Mouse (Mus musculus) heart, embryonic 15.5 days (tissue): Measurements from ENCODE around the gene Eif4enif1. TPM values are rescaled to one million over a fixed set of nuclear protein-coding genes. Genes with fewer than 3 reads are reported as not detected.

Experiments
- ATAC-seq: fragments of 200-750 bp; cut with Nextera tagmentation; replicated peaks from 2 replicates; pipeline ENCODE4 v1.8.0; 2017; ENCODE audit warnings: low read depth, moderate TSS enrichment; ENCODE audit not compliant: insufficient number of reproducible peaks, insufficient read depth, low FRiP score
- H3K27ac ChIP-seq: fragments of 300-500 bp; sonication (generic); 2 replicates; pipeline ENCODE4 v1.5.1; 2015; ENCODE audit warnings: mild to moderate bottlenecking, inconsistent platforms
- H3K27me3 ChIP-seq: fragments of 300-500 bp; sonication (generic); 2 replicates; pipeline ENCODE4 v1.6.1; 2015; ENCODE audit warnings: inconsistent platforms
- H3K36me3 ChIP-seq: fragments of 300-500 bp; sonication (generic); 2 replicates; pipeline ENCODE4 v1.6.1; 2015; ENCODE audit warnings: mild to moderate bottlenecking, inconsistent platforms
- H3K4me1 ChIP-seq: fragments of 300-500 bp; sonication (generic); replicated peaks from 2 replicates; pipeline ENCODE4 v1.6.1; 2015; ENCODE audit warnings: inconsistent platforms
- H3K4me2 ChIP-seq: fragments of 300-500 bp; sonication (generic); 2 replicates; pipeline ENCODE4 v1.6.1; 2015; ENCODE audit warnings: inconsistent platforms, mild to moderate bottlenecking, moderate library complexity
- H3K4me3 ChIP-seq: fragments of 300-500 bp; sonication (generic); 2 replicates; pipeline ENCODE4 v1.5.1; 2015; ENCODE audit warnings: mild to moderate bottlenecking, inconsistent platforms
- H3K9ac ChIP-seq: fragments of 300-500 bp; sonication (generic); 2 replicates; pipeline ENCODE4 v1.6.1; 2015; ENCODE audit warnings: mild to moderate bottlenecking, inconsistent platforms
- H3K9me3 ChIP-seq: fragments of 300-500 bp; sonication (generic); replicated peaks from 2 replicates; pipeline ENCODE4 v1.6.1; 2016; ENCODE audit warnings: inconsistent platforms
- WGBS: fragments of 180-500 bp; shearing (Covaris S2); methylation state at CpG from one replicate; pipeline ENCODE4 v1.1.7; 2015; ENCODE audit warnings: mixed read lengths; 5-methylcytosine and 5-hydroxymethylcytosine counted together
- polyA plus RNA-seq: library from polyadenylated mRNA; unstranded; fragments of >200 nt; fragmentation: Nextera tagmentation; extraction: Ambion mirVana; gene quantifications from 2 replicates; pipeline ENCODE4 v1.2.1, GENCODE M21; 2015

Gene Eif4enif1
- polyA plus RNA-seq, 1 experiment from 2014 or later: 29.4 TPM

GRCm38 (mm10) chr11:3232248-3232647, 30.1 kb downstream of the Eif4enif1 start:
- Histone ChIP-seq H3K27ac (no peak overlapping the region), H3K4me1 (no peaks in the 10 kb centered on the region), H3K36me3 (peaks cover 73% of the 10 kb centered on the region), H3K9me3 (no peaks in the 10 kb centered on the region), H3K27me3 (no peaks in the 10 kb centered on the region), H3K4me3 (no peak overlapping the region), H3K4me2 (no peak overlapping the region), H3K9ac (no peak overlapping the region)
- WGBS: 89% methylated on average over 3 of the region's 3 CpGs
- ATAC-seq: no peak

DNA sequence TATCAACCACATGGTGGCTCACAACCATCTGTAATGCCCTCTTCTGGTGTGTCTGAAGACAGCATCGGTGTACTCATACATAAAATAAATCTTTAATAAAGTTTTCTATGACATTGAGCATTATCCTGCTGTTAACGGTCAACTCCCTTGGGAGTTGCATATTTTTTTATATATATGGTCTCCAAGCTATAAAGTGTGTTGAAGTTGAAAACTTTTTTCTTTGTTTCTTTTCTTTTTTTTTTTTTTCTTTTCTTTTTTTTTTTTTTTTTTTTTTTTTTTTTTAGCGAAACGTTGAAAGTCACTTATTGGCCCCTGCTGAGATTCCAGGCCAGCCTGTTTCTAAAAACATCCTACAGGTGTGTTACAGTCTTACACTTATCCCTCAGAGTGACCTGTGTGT, 31.5 kb downstream of the Eif4enif1 start:
- H3K4me2 ChIP-seq: no peak overlapping the region
- no peaks in the 10 kb centered on the region for H3K9me3 ChIP-seq
- no peaks in the 10 kb centered on the region for H3K4me1 ChIP-seq
- 89% methylated on average over 4 of the region's 4 CpGs for WGBS
- H3K27me3 ChIP-seq: no peaks in the 10 kb centered on the region
- H3K36me3 ChIP-seq: peaks cover 78% of the 10 kb centered on the region
- H3K4me3 ChIP-seq: no peak overlapping the region
- no peak overlapping the region for H3K9ac ChIP-seq
- no peak for ATAC-seq
- no peak overlapping the region for H3K27ac ChIP-seq

DNA sequence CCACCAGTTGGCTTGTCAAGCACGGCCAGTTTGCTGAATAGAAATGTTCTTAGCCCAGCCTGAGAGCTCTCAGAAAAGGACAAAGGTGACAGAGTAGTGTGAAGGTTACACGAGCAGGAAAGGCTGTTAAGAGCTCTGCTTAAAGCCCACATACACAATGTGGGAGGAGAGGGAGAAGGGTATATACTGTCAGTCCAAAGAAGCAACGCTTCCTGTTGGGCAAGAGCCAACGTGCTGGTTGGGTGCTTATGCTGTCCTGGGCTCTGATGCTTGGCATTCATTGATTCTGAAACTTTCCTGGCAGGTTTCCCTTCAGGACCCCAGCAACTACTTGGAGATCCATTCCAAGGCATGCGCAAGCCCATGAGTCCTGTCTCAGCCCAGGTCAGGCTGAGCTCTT, 33.1 kb downstream of the Eif4enif1 start:
- no peak overlapping the region for H3K9ac ChIP-seq
- no peak overlapping the region for H3K27ac ChIP-seq
- H3K36me3 ChIP-seq: peaks cover 78% of the 10 kb centered on the region
- no peaks in the 10 kb centered on the region for H3K27me3 ChIP-seq
- no peak overlapping the region for H3K4me2 ChIP-seq
- 85% methylated on average over 5 of the region's 5 CpGs for WGBS
- H3K4me3 ChIP-seq: no peak overlapping the region
- H3K9me3 ChIP-seq: no peaks in the 10 kb centered on the region
- H3K4me1 ChIP-seq: no peaks in the 10 kb centered on the region
- ATAC-seq: no peak

DNA sequence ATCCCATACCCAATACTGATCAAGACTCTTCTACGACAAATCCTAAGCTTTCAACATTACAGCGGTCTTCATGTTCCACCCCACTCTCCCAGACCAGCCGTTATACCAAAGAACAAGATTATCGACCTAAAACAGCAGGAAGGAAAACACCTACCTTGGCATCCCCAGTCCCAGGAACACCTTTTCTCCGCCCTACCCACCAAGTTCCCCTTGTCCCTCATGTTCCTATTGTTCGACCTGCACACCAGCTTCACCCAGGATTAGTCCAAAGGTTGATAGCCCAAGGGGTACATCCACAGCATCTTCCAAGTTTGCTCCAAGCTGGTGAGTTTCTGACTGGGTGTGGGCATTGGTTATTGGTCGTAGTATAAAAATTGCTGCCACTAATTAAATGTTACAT, 40.2 kb downstream of the Eif4enif1 start:
- 92% methylated on average over 7 of the region's 7 CpGs for WGBS
- H3K4me3 ChIP-seq: no peak overlapping the region
- H3K9me3 ChIP-seq: no peaks in the 10 kb centered on the region
- ATAC-seq: no peak
- no peak overlapping the region for H3K4me2 ChIP-seq
- H3K9ac ChIP-seq: no peak overlapping the region
- H3K27ac ChIP-seq: no peak overlapping the region
- H3K36me3 ChIP-seq: peaks cover 92% of the 10 kb centered on the region
- H3K27me3 ChIP-seq: no peaks in the 10 kb centered on the region
- H3K4me1 ChIP-seq: no peaks in the 10 kb centered on the region

GRCm38 (mm10) chr11:3243771-3244170, 41.6 kb downstream of the Eif4enif1 start:
- H3K27me3 ChIP-seq: no peaks in the 10 kb centered on the region
- 0 out of 2 replicates have a peak, but pooled peaks cover 6% of the 10 kb centered on the region for H3K4me1 ChIP-seq
- H3K4me3 ChIP-seq: no peak overlapping the region
- no peak for ATAC-seq
- no peak overlapping the region for H3K4me2 ChIP-seq
- WGBS: 74% methylated on average over 4 of the region's 4 CpGs
- H3K36me3 ChIP-seq: peaks cover 92% of the 10 kb centered on the region
- H3K27ac ChIP-seq: no peak overlapping the region
- no peaks in the 10 kb centered on the region for H3K9me3 ChIP-seq
- H3K9ac ChIP-seq: no peak overlapping the region

- Histone ChIP-seq H3K4me1 (0 out of 2 replicates have a peak, but pooled peaks cover 6% of the 10 kb centered on the region), H3K4me3 (no peak overlapping the region), H3K36me3 (peaks cover 93% of the 10 kb centered on the region), H3K9ac (no peak overlapping the region), H3K27ac (no peak overlapping the region), H3K4me2 (no peak overlapping the region), H3K27me3 (no peaks in the 10 kb centered on the region), H3K9me3 (no peaks in the 10 kb centered on the region)
- ATAC-seq: no peak
- 56% methylated on average over 2 of the region's 2 CpGs for WGBS
These were observed 45.2 kb downstream of the Eif4enif1 start for GRCm38 (mm10) chr11:3247387-3247786.

DNA sequence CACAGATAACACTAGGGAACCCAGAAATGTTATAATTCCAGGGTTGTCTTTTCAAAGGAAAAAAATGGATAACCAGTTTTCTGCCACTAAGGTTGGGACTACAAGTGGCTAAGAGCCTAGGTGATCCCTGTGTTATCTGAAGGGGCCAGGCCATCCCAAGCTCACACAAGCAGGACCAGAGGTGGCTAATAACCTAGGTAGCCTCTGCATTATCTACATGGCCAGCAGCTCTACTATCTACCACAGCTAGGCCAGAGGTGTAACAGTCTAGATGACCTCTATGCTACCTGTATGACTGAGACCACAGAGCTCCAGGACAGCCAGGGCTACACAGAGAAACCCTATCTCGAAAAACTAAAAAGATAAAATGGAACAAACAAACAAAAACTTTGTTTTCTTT, 57.3 kb downstream of the Eif4enif1 start:
- Histone ChIP-seq H3K4me1 (peaks cover 4% of the 10 kb centered on the region; the same call in 1 of the 2 replicates), H3K4me2 (no peak overlapping the region), H3K9me3 (no peaks in the 10 kb centered on the region), H3K27me3 (no peaks in the 10 kb centered on the region), H3K4me3 (no peak overlapping the region), H3K27ac (no peak overlapping the region), H3K9ac (no peak overlapping the region), H3K36me3 (peaks cover 84% of the 10 kb centered on the region)
- no peak for ATAC-seq
- WGBS: 90% methylated on average over 1 of the region's 1 CpGs

- peak overlapping the region; percentile 99 for H3K4me3 ChIP-seq
- under 1% methylated on average over 26 of the region's 26 CpGs for WGBS
- peak overlapping the region; percentile 96 for H3K27ac ChIP-seq
- peaks cover 17% of the 10 kb centered on the region for H3K4me1 ChIP-seq
- peak overlapping the region; percentile 99 for H3K9ac ChIP-seq
- peak overlapping the region; percentile 64 for H3K4me2 ChIP-seq
- H3K27me3 ChIP-seq: no peaks in the 10 kb centered on the region
- H3K36me3 ChIP-seq: peaks cover 37% of the 10 kb centered on the region
- ATAC-seq: no peak
- H3K9me3 ChIP-seq: no peaks in the 10 kb centered on the region
These were observed 63.3 kb downstream of the Eif4enif1 start for GRCm38 (mm10) chr11:3265291-3266078.

DNA sequence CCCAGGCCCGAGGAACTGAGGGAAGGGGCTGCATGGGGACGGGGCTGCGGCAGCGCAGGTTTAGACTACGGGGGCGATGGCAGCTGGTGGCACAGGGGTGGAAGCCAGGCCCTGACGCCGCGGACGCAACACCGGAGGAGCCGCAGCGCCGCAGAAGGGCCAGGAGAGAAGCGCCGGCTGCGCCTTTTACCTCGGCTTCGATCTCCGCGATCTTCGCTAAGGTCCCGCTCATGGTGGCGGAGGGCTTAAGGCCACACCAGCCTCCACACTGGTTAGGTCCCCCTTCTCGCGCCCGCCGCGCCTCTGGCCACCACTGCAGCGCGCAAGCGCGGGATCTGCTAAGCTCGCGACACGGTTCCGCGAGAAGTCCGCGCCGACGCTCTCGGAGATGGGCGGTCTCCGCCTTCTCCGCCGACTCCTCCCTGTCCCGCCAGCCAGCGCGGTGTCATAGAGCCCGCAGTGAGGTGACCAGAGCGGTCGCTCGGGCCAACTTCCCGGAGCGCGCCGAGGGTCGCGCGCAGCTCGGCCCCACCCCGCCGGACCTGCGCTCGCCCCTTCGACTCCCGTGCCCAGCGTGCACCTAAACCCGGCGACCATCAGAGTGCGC, 64.0 kb downstream of the Eif4enif1 start, which contains the start of gene Drg1:
TSS of gene Drg1 (minus strand) at position 337 of the 607 bp plus-strand sequence.
- Histone ChIP-seq H3K9ac (peak within 1 kb of the TSS; percentile 99), H3K27ac (peak within 1 kb of the TSS; percentile 96), H3K4me2 (peak within 1 kb of the TSS; percentile 64), H3K36me3 (peaks cover 31% of the 10 kb centered on the region), H3K4me1 (peaks cover 17% of the 10 kb centered on the region), H3K9me3 (no peaks in the 10 kb centered on the region), H3K4me3 (peak within 1 kb of the TSS; percentile 99), H3K27me3 (no peaks in the 10 kb centered on the region)
- under 1% methylated on average over 69 of the region's 72 CpGs for WGBS
- peak; percentile 99 for ATAC-seq

- Histone ChIP-seq H3K36me3 (peaks cover 21% of the 10 kb centered on the region), H3K4me3 (peak overlapping the region; percentile 99), H3K27ac (peak overlapping the region; percentile 96), H3K9me3 (no peaks in the 10 kb centered on the region), H3K4me1 (peaks cover 17% of the 10 kb centered on the region), H3K27me3 (no peaks in the 10 kb centered on the region), H3K9ac (peak overlapping the region; percentile 67), H3K4me2 (peak overlapping the region; percentile 64)
- 48% methylated on average over 7 of the region's 7 CpGs for WGBS
- no peak for ATAC-seq
These were observed 64.9 kb downstream of the Eif4enif1 start for GRCm38 (mm10) chr11:3267133-3267532.

- ATAC-seq: no peak
- WGBS: 42% methylated on average over 4 of the region's 4 CpGs
- no peaks in the 10 kb centered on the region for H3K9me3 ChIP-seq
- H3K9ac ChIP-seq: no peak overlapping the region
- H3K4me2 ChIP-seq: no peak overlapping the region
- no peaks in the 10 kb centered on the region for H3K27me3 ChIP-seq
- no peak overlapping the region for H3K27ac ChIP-seq
- peaks cover 3% of the 10 kb centered on the region; the same call in 1 of the 2 replicates for H3K36me3 ChIP-seq
- no peak overlapping the region for H3K4me3 ChIP-seq
- H3K4me1 ChIP-seq: peaks cover 15% of the 10 kb centered on the region
These were observed 67.0 kb downstream of the Eif4enif1 start for GRCm38 (mm10) chr11:3269241-3269640.
